Mouse (Mus musculus): ENCODE results near the gene Pth1r.

GRCm38 (mm10) chr9:110774403-110775268 lies 27.7 kb upstream of the Pth1r start:
- TF ChIP-seq HCFC1 (IDR thresholded peaks at IDR 0.05; ENCODE audit: low read depth, low read length): no peak
- TF ChIP-seq RAD21 (IDR thresholded peaks at IDR 0.05; ENCODE audit: low read depth, low read length): no peak
- no peak for TF ChIP-seq POLR2A (IDR thresholded peaks at IDR 0.05; ENCODE audit: control insufficient read depth in 1 of 2, insufficient read depth in 1 of 2, low read depth in 1 of 2, low read length in 2 of 2, poor library complexity in 1 of 2)
- TF ChIP-seq UBTF (IDR thresholded peaks at IDR 0.05; ENCODE audit: borderline replicate concordance, insufficient read depth, low read depth, low read length): no peak
- no peak for TF ChIP-seq KAT2A (conservative IDR thresholded peaks at IDR 0.05; ENCODE audit: low read depth, low read length)
- TF ChIP-seq MAFK (IDR thresholded peaks at IDR 0.05; ENCODE audit: borderline replicate concordance, low read depth, low read length): no peak
- no peak for TF ChIP-seq CTCF (IDR thresholded peaks at IDR 0.05 in 2 of 3, conservative IDR thresholded peaks at IDR 0.05 in 1 of 3; ENCODE audit: control insufficient read depth in 1 of 3, insufficient read depth in 1 of 3, low read depth in 2 of 3, low read length in 3 of 3, poor library complexity in 1 of 3, severe bottlenecking in 1 of 3)
- no peak for TF ChIP-seq E2F4 (IDR thresholded peaks at IDR 0.05; ENCODE audit: borderline replicate concordance, low read depth, low read length)
- TF ChIP-seq EP300 (IDR thresholded peaks at IDR 0.05; ENCODE audit: low read depth in 1 of 2, low read length in 2 of 2): no peak
- no peak for TF ChIP-seq ZC3H11A (IDR thresholded peaks at IDR 0.05; ENCODE audit: low read depth, low read length)
